Mouse (Mus musculus): ENCODE measurements around the gene Klhl9.

- no peak for TF ChIP-seq CTCF (IDR thresholded peaks at IDR 0.05; ENCODE audit: control insufficient read depth, insufficient read depth, insufficient read length)
- TF ChIP-seq MAX (IDR thresholded peaks at IDR 0.05) = no peak
- TF ChIP-seq FOSL1 (IDR thresholded peaks at IDR 0.05; ENCODE audit: insufficient read depth, low read length, poor library complexity, severe bottlenecking) = no peak
- no peak for TF ChIP-seq MYOD1 (IDR thresholded peaks at IDR 0.05; ENCODE audit: control insufficient read depth, insufficient read length, low read depth)
- TF ChIP-seq USF1 (IDR thresholded peaks at IDR 0.05; ENCODE audit: low read depth) = no peak
- no peak for TF ChIP-seq MYOG (IDR thresholded peaks at IDR 0.05; ENCODE audit: control insufficient read depth, extremely low read depth, insufficient read length)
These were observed 27.7 kb upstream of the Klhl9 start for GRCm38 (mm10) chr4:88749926-88750325.
